Mouse (Mus musculus) adrenal gland, adult 18-20 months (tissue): ENCODE data around the gene AF366264. TPM values are rescaled to one million over a fixed set of nuclear protein-coding genes. Genes with fewer than 3 reads are reported as not detected.
A peak's percentile ranks its signal among the peaks of the same experiment; 100 is the strongest.
"Not testable (repeated sequence)": the region's sequence is repeated elsewhere in the genome, so short reads cannot be mapped to it uniquely, and the experiment has no call there.

ENCODE experiments used
- DNase-seq, 2 experiments: peaks; one replicate each; pipeline ENCODE4 v3.0.0; 2021 to 2022; ENCODE audit warnings: low spot score in 2 of 2
- long read RNA-seq, 2 experiments: library from polyadenylated mRNA; stranded (forward); transcript quantifications; one replicate each; pipeline ENCODE4 v2.0.0; 2021
- total RNA-seq, 2 experiments: library from RNA; stranded (reverse); gene quantifications; 1 replicate in 1 of 2; 2 replicates in 1 of 2; pipeline ENCODE4 v1.2.3; 2021

Gene AF366264
- not detected for total RNA-seq
- long read RNA-seq, experiment 1, result 0 reads
- long read RNA-seq, experiment 2, result 0 reads

GRCm38 (mm10) chr8:13838289-13838688, at the start of gene AF366264:
Gene AF366264 (minus strand): TSS chr8:13838389.
- DNase-seq, result not testable (repeated sequence)

GRCm38 (mm10) chr8:13843286-13843685, 5.1 kb upstream of the AF366264 start:
- DNase-seq, result not testable (repeated sequence)

GRCm38 (mm10) chr8:13828598-13829172, 9.5 kb downstream of the AF366264 start:
- DNase-seq, result no peak

GRCm38 (mm10) chr8:13799566-13799965, 38.6 kb downstream of the AF366264 start:
- DNase-seq, result no peak

- no peak for DNase-seq
Observed at GRCm38 (mm10) chr8:13797676-13798075, 40.5 kb downstream of the AF366264 start.

- no peak for DNase-seq
Observed at GRCm38 (mm10) chr8:13793746-13794101, 44.5 kb downstream of the AF366264 start.

GRCm38 (mm10) chr8:13793097-13793745, 45.0 kb downstream of the AF366264 start:
- DNase-seq, result no peak

- DNase-seq, result no peak
Observed at GRCm38 (mm10) chr8:13789606-13790005, 48.6 kb downstream of the AF366264 start.

- DNase-seq, result peak; percentile 97 to 98
Observed at GRCm38 (mm10) chr8:13785764-13786299, 52.4 kb downstream of the AF366264 start.

- peak; percentile 85 to 88 for DNase-seq
Observed at GRCm38 (mm10) chr8:13785250-13785763, 52.9 kb downstream of the AF366264 start, which contains the start of gene Upf3a. Gene Upf3a (plus strand): TSS chr8:13785615.

Other genes starting within 250 kb of the AF366264 start
- gene Rasa3, start 160.8 kb downstream of the AF366264 start, total RNA-seq, result 10 to 100 TPM; 19.1 to 30.6 TPM
- gene Cfap97d2, start 132.5 kb downstream of the AF366264 start, total RNA-seq, result not detected
- gene Cdc16, start 80.7 kb downstream of the AF366264 start, total RNA-seq, result 10 to 100 TPM; 49.7 to 55.0 TPM
- 10 to 100 TPM; 26.9 to 34.9 TPM for gene Upf3a, start 52.8 kb downstream of the AF366264 start, total RNA-seq
- gene Champ1, start 31.3 kb upstream of the AF366264 start, total RNA-seq, result 10 to 100 TPM; 24.5 to 24.8 TPM
- 10 to 100 TPM; 12.2 to 16.2 TPM for gene Coprs, start 51.9 kb upstream of the AF366264 start, total RNA-seq